Mouse (Mus musculus): ENCODE measurements around the gene Rad51c.
"Not testable (repeated sequence)": the region's sequence is repeated elsewhere in the genome, so short reads cannot be mapped to it uniquely, and the experiment has no call there.

Rad51c gene

GRCm38 (mm10) chr11:87432447-87432846 is 27.7 kb upstream of the Rad51c start:
- no peak for DNase-seq (ENCODE audit: low spot score)

GRCm38 (mm10) chr11:87431813-87432212 is 27.1 kb upstream of the Rad51c start:
- DNase-seq (ENCODE audit: low spot score): not testable (repeated sequence)

GRCm38 (mm10) chr11:87430374-87430773 is 25.6 kb upstream of the Rad51c start:
- no peak for DNase-seq (ENCODE audit: low spot score)

- no peak for DNase-seq (ENCODE audit: low spot score)
Measured at GRCm38 (mm10) chr11:87429363-87429762, 24.6 kb upstream of the Rad51c start.

GRCm38 (mm10) chr11:87428051-87428673 is 23.4 kb upstream of the Rad51c start:
- no peak for DNase-seq (ENCODE audit: low spot score)

- no peak for DNase-seq (ENCODE audit: low spot score)
Measured at GRCm38 (mm10) chr11:87427273-87428050, 22.7 kb upstream of the Rad51c start.

- peak; percentile 89 for DNase-seq (ENCODE audit: low spot score)
Measured at GRCm38 (mm10) chr11:87426450-87427250, 21.9 kb upstream of the Rad51c start.

GRCm38 (mm10) chr11:87426121-87426449 is 21.3 kb upstream of the Rad51c start:
- no peak for DNase-seq (ENCODE audit: low spot score)

- no peak for DNase-seq (ENCODE audit: low spot score)
Measured at GRCm38 (mm10) chr11:87423551-87424325, 19.0 kb upstream of the Rad51c start.

- peak; percentile 93 for DNase-seq (ENCODE audit: low spot score)
Measured at GRCm38 (mm10) chr11:87422511-87423340, 18.0 kb upstream of the Rad51c start.

GRCm38 (mm10) chr11:87421760-87422201 is 17.0 kb upstream of the Rad51c start:
- no peak for DNase-seq (ENCODE audit: low spot score)

GRCm38 (mm10) chr11:87420861-87421260 is 16.1 kb upstream of the Rad51c start:
- no peak for DNase-seq (ENCODE audit: low spot score)

- DNase-seq (ENCODE audit: low spot score): no peak
Measured at GRCm38 (mm10) chr11:87416120-87416519, 11.4 kb upstream of the Rad51c start.

- DNase-seq (ENCODE audit: low spot score): not testable (repeated sequence)
Measured at GRCm38 (mm10) chr11:87413412-87413811, 8.7 kb upstream of the Rad51c start.

GRCm38 (mm10) chr11:87404111-87404853 is 472 bp downstream of the Rad51c start:
- DNase-seq (ENCODE audit: low spot score): peak; percentile 86

- DNase-seq (ENCODE audit: low spot score): no peak
Measured at GRCm38 (mm10) chr11:87398402-87398801, 6.4 kb downstream of the Rad51c start.

- DNase-seq (ENCODE audit: low spot score): peak; percentile 65
Measured at GRCm38 (mm10) chr11:87393855-87394254, 10.9 kb downstream of the Rad51c start.

GRCm38 (mm10) chr11:87385676-87386075 is 19.1 kb downstream of the Rad51c start:
- DNase-seq (ENCODE audit: low spot score): no peak

GRCm38 (mm10) chr11:87384551-87384950 is 20.2 kb downstream of the Rad51c start:
- DNase-seq (ENCODE audit: low spot score): no peak

- no peak for DNase-seq (ENCODE audit: low spot score)
Measured at GRCm38 (mm10) chr11:87367865-87368580, 36.7 kb downstream of the Rad51c start.
